Comparison of ENCODE assay signal across 16 mouse cellular contexts in the genomic region with DNA sequence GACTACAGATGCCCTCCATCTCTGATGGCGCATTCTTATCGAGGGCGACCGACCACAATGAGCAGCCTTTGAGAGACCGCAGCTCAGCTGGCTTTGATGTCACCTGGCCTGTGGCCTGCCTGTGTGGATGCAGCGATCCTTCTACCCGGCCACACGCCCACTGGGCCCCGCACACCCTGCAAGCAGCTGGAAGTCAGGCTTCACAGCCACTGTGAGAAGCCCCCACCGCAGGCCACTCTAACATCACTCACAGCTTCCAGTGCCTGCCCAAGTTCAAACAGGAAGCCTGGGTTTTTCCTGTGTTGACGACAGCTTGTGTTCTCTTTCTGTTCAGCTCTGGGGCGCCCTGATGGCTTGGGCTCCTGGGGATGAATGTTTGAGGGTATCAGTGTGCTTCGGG. TPM values are rescaled to one million over a fixed set of nuclear protein-coding genes. Genes with fewer than 3 reads are reported as not detected.
DNase-seq lines count a peak whose midpoint lies in the region; ATAC-seq and TF ChIP-seq lines count a peak whose summit lies in the region.
"Had no signal": no experiment of that assay in that cellular context is flagged by ENCODE, and none has a peak within 500 bp of the region (broad histone marks: within the 10 kb centered on the region; RNA-seq: fewer than 3 reads in every experiment).

No protein-coding gene starts in this region.

- peak; percentile 64 for ATAC-seq in activated CD4-positive, CD25-positive, alpha-beta regulatory T cell, adult 4 months
- peak; percentile 69 for ATAC-seq in lung, postnatal 0 days
- ATAC-seq: midbrain, embryonic 15.5 days had no signal

- H3K9ac ChIP-seq in lung, postnatal 0 days (replicated peaks; ENCODE audit: low read depth), result no peak overlapping the region
- H3K9ac ChIP-seq: embryonic facial prominence, embryonic 12.5 days; forebrain, embryonic 12.5 days; hindbrain, embryonic 13.5 days; midbrain, embryonic 15.5 days had no signal

- TF ChIP-seq CTCF in lung, postnatal 0 days (IDR thresholded peaks at IDR 0.05), result no peak

- no peak for DNase-seq in heart, embryonic 10.5 days (ENCODE audit: low spot score)
- DNase-seq in heart, postnatal 36 days, result no peak
- peak; percentile 49 for DNase-seq in lung, postnatal 0 days (ENCODE audit: low spot score)
- peak; percentile 85 to 93 for DNase-seq in natural killer cell, adult 2 months (ENCODE audit: low spot score in 2 of 2)
- DNase-seq in yolk sac, embryonic 10.5 days (ENCODE audit: low spot score), result no peak
- DNase-seq in layer of hippocampus, postnatal 10 days (ENCODE audit: low spot score in 2 of 2), result no peak
- no peak for DNase-seq in embryo, embryonic 10.5 days (ENCODE audit: low spot score)
- DNase-seq: adrenal gland, postnatal 10 days; cerebellum, adult 11 months; gastrocnemius, postnatal 14 days had no signal

- no peak overlapping the region for H3K4me2 ChIP-seq in lung, postnatal 0 days (replicated peaks; ENCODE audit: low read depth, low read length)
- H3K4me2 ChIP-seq: embryonic facial prominence, embryonic 12.5 days; forebrain, embryonic 12.5 days; hindbrain, embryonic 13.5 days; midbrain, embryonic 15.5 days had no signal

- H3K9me3 ChIP-seq in heart, embryonic 10.5 days, result no peaks in the 10 kb centered on the region
- no peaks in the 10 kb centered on the region for H3K9me3 ChIP-seq in lung, postnatal 0 days (ENCODE audit: low read length)
- H3K9me3 ChIP-seq: embryonic facial prominence, embryonic 12.5 days; forebrain, embryonic 12.5 days; hindbrain, embryonic 13.5 days; midbrain, embryonic 15.5 days had no signal

- no peak for TF ChIP-seq EP300 in lung, postnatal 0 days (IDR thresholded peaks at IDR 0.05)

- peak overlapping the region; percentile 2; the same call in 1 of the 2 replicates for H3K27ac ChIP-seq in heart, embryonic 10.5 days
- no peak overlapping the region for H3K27ac ChIP-seq in lung, postnatal 0 days (ENCODE audit: low read length)
- H3K27ac ChIP-seq: embryonic facial prominence, embryonic 12.5 days; forebrain, embryonic 12.5 days; kidney, postnatal 0 days; midbrain, embryonic 15.5 days had no signal

- 53% methylated on average over 13 of the region's 13 CpGs for WGBS in heart, embryonic 10.5 days
- 41% methylated on average over 13 of the region's 13 CpGs for WGBS in lung, postnatal 0 days

- no peak overlapping the region for H3K4me3 ChIP-seq in heart, embryonic 10.5 days
- H3K4me3 ChIP-seq in lung, postnatal 0 days (ENCODE audit: low read depth, low read length), result no peak overlapping the region
- H3K4me3 ChIP-seq: embryonic facial prominence, embryonic 12.5 days; forebrain, embryonic 12.5 days; hindbrain, embryonic 13.5 days; midbrain, embryonic 15.5 days had no signal

- intact Hi-C loops in heart, postnatal 36 days (cut with DNase I), result no loop called here

- peaks cover 23% of the 10 kb centered on the region for H3K27me3 ChIP-seq in heart, embryonic 10.5 days (ENCODE audit: insufficient read depth, poor library complexity, severe bottlenecking)
- H3K27me3 ChIP-seq in lung, postnatal 0 days (replicated peaks; ENCODE audit: insufficient read depth, low read length), result no peaks in the 10 kb centered on the region
- H3K27me3 ChIP-seq: midbrain, embryonic 15.5 days had no signal

- no peaks in the 10 kb centered on the region for H3K36me3 ChIP-seq in heart, embryonic 10.5 days
- H3K36me3 ChIP-seq in lung, postnatal 0 days (ENCODE audit: insufficient read depth, low read length), result no peaks in the 10 kb centered on the region
- H3K36me3 ChIP-seq: embryonic facial prominence, embryonic 12.5 days; forebrain, embryonic 12.5 days; hindbrain, embryonic 13.5 days; midbrain, embryonic 15.5 days had no signal

- H3K4me1 ChIP-seq in heart, embryonic 10.5 days, result peaks cover 22% of the 10 kb centered on the region
- no peaks in the 10 kb centered on the region; the same call in 1 of the 2 replicates for H3K4me1 ChIP-seq in lung, postnatal 0 days (ENCODE audit: insufficient read depth, low read depth, low read length)
- H3K4me1 ChIP-seq: forebrain, embryonic 12.5 days had no signal

RNA-seq across cellular contexts. Expression of a gene that starts 35.6 kb away (rescaled TPM):
- 7.6 and 11.5 TPM in 2 replicates for polyA plus RNA-seq in heart, embryonic 10.5 days (2016; fragmentation: Nextera tagmentation; extraction: Ambion mirVana)
- total RNA-seq in heart, postnatal 36 days (2021), result 1 to 10 TPM in 1 of 2 experiments, under 1 TPM in 1; 0.65 to 1.2 TPM
- 100 to 1,000 TPM; 227 to 315 TPM for polyA plus RNA-seq in activated CD4-positive, CD25-positive, alpha-beta regulatory T cell, adult 4 months (2017; shearing (Covaris generic))
- polyA plus RNA-seq in lung, postnatal 0 days (2015; fragmentation: Nextera tagmentation; extraction: Ambion mirVana), result 14.7 and 14.8 TPM in 2 replicates
- 1 to 10 TPM; 5.9 to 6.7 TPM for total RNA-seq in layer of hippocampus, postnatal 10 days (2021)

RNA-seq across cellular contexts. Expression of a gene that starts 42.2 kb away (rescaled TPM):
- polyA plus RNA-seq in heart, embryonic 10.5 days (2016; fragmentation: Nextera tagmentation; extraction: Ambion mirVana), result 304 and 442 TPM in 2 replicates
- 1,000 to 10,000 TPM; 1,074 to 1,088 TPM for total RNA-seq in heart, postnatal 36 days (2021)
- polyA plus RNA-seq in activated CD4-positive, CD25-positive, alpha-beta regulatory T cell, adult 4 months (2017; shearing (Covaris generic)), result 10 to 100 TPM; 90.3 to 94.9 TPM
- 127 and 140 TPM in 2 replicates for polyA plus RNA-seq in lung, postnatal 0 days (2015; fragmentation: Nextera tagmentation; extraction: Ambion mirVana)
- total RNA-seq in layer of hippocampus, postnatal 10 days (2021), result 100 to 1,000 TPM; 546 to 556 TPM

Comparison
In these comparisons a context has a peak if more than half of its experiments do, and no peak if none do; other contexts are left out.
1. DNase-seq: peak in lung, postnatal 0 days (single experiment) and natural killer cell, adult 2 months (2 of 2); none in heart, embryonic 10.5 days (single experiment), heart, postnatal 36 days (0 of 2), yolk sac, embryonic 10.5 days (single experiment), layer of hippocampus, postnatal 10 days (0 of 2) and embryo, embryonic 10.5 days (single experiment).
2. RNA of a gene that starts 35.6 kb away (polyA plus RNA-seq): 227 to 315 TPM in activated CD4-positive, CD25-positive, alpha-beta regulatory T cell, adult 4 months; 14.7 to 14.8 TPM in lung, postnatal 0 days and 7.6 to 11.5 TPM in heart, embryonic 10.5 days; every median in the first group is over 10 times any median in the second.